Mouse (Mus musculus) olfactory bulb, adult 2 months (tissue): ENCODE measurements at regions not wholly inside any gene's neighbourhood (a gene's known extent, or its start where the extent isn't known, plus 50 kb on each side); places are given as distances from the start of the nearest gene placed in this dataset.

Experiments
- CTCF ChIP-seq: fragments of 200-500 bp; IDR thresholded peaks from 2 replicates; pipeline ENCODE4 v1.5.1; 2012; ENCODE audit warnings: low read depth, mild to moderate bottlenecking, low read length, moderate library complexity; ENCODE audit not compliant: insufficient read depth
- POLR2A ChIP-seq: fragments of 200-500 bp; IDR thresholded peaks from 2 replicates; pipeline ENCODE4 v1.6.1; 2012; ENCODE audit warnings: mild to moderate bottlenecking, low read depth, low read length, moderate library complexity; ENCODE audit not compliant: insufficient read depth

GRCm38 (mm10) chr10:96847433-96848165 is 230.8 kb downstream of the Btg1 start:
- TF ChIP-seq POLR2A (no peak), CTCF (no peak)
